In genomic region chr8:3277266-3277665, GRCm38 (mm10) we compare ENCODE assay signal across 9 mouse cellular contexts. TPM values are rescaled to one million over a fixed set of nuclear protein-coding genes. Genes with fewer than 3 reads are reported as not detected.
A peak's percentile ranks its signal among the peaks of the same experiment; 100 is the strongest.
DNase-seq lines count a peak whose midpoint lies in the region; ATAC-seq and TF ChIP-seq lines count a peak whose summit lies in the region.
"Had no signal": no experiment of that assay in that cellular context is flagged by ENCODE, and none has a peak within 500 bp of the region (broad histone marks: within the 10 kb centered on the region; RNA-seq: fewer than 3 reads in every experiment).

No protein-coding gene starts in this region.

- peaks cover 27% of the 10 kb centered on the region for H3K4me1 ChIP-seq in hindbrain, embryonic 10.5 days (replicated peaks)
- H3K4me1 ChIP-seq in limb, embryonic 10.5 days, result peaks cover 24% of the 10 kb centered on the region
- peaks cover 22% of the 10 kb centered on the region for H3K4me1 ChIP-seq in neural tube, embryonic 14.5 days (ENCODE audit: control insufficient read depth, insufficient read depth, low read length)

- H3K27ac ChIP-seq in left cerebral cortex, adult 2 months, result no peak overlapping the region
- H3K27ac ChIP-seq in hindbrain, embryonic 10.5 days, result no peak overlapping the region
- H3K27ac ChIP-seq in limb, embryonic 10.5 days, result no peak overlapping the region
- H3K27ac ChIP-seq in neural tube, embryonic 14.5 days (ENCODE audit: low read depth, low read length), result no peak overlapping the region

- WGBS in hindbrain, embryonic 10.5 days, result 94% methylated on average over 9 of the region's 9 CpGs
- 94% methylated on average over 9 of the region's 9 CpGs for WGBS in limb, embryonic 10.5 days
- WGBS in neural tube, embryonic 14.5 days, result 96% methylated on average over 9 of the region's 9 CpGs

- H3K4me2 ChIP-seq in neural tube, embryonic 14.5 days (ENCODE audit: low read depth, low read length), result peak overlapping the region; percentile 80; the same call in 1 of the 2 replicates

- intact Hi-C loops in left cerebral cortex, adult 2 months (cut with DNase I), result no loop called here
- intact Hi-C loops in left cerebral cortex, postnatal 25 days (cut with DNase I), result no loop called here

- H3K9ac ChIP-seq in neural tube, embryonic 14.5 days (replicated peaks; ENCODE audit: low read depth, low read length), result no peak overlapping the region

- no peak for DNase-seq in left cerebral cortex, adult 2 months (ENCODE audit: extremely low spot score in 1 of 2, low spot score in 2 of 2)
- no peak for DNase-seq in left cerebral cortex, postnatal 25 days (ENCODE audit: low spot score in 2 of 2)
- DNase-seq in hindbrain, embryonic 10.5 days (ENCODE audit: low spot score), result no peak
- no peak for DNase-seq in limb, embryonic 10.5 days (ENCODE audit: low spot score)
- DNase-seq in urinary bladder, postnatal 14 days (ENCODE audit: low spot score), result no peak
- no peak for DNase-seq in right cerebral cortex, adult 2 months (ENCODE audit: low spot score in 2 of 2)
- DNase-seq: adrenal gland, postnatal 25 days; thymus, postnatal 4 days had no signal

- TF ChIP-seq CTCF in left cerebral cortex, adult 2 months (IDR thresholded peaks at IDR 0.05), result no peak

- H3K4me3 ChIP-seq in left cerebral cortex, adult 2 months, result peak overlapping the region; percentile 97; the same call in 1 of the 2 replicates
- peak overlapping the region; percentile 92; the same call in 1 of the 2 replicates for H3K4me3 ChIP-seq in hindbrain, embryonic 10.5 days
- H3K4me3 ChIP-seq in limb, embryonic 10.5 days, result peak overlapping the region; percentile 2; the same call in 1 of the 2 replicates
- no peak overlapping the region for H3K4me3 ChIP-seq in neural tube, embryonic 14.5 days (ENCODE audit: low read depth, low read length)

- ATAC-seq in neural tube, embryonic 14.5 days (ENCODE audit: low read depth), result no peak

- peaks cover 13% of the 10 kb centered on the region; the same call in 1 of the 2 replicates for H3K36me3 ChIP-seq in hindbrain, embryonic 10.5 days
- peaks cover 19% of the 10 kb centered on the region; the same call in 1 of the 2 replicates for H3K36me3 ChIP-seq in limb, embryonic 10.5 days
- no peaks in the 10 kb centered on the region for H3K36me3 ChIP-seq in neural tube, embryonic 14.5 days (ENCODE audit: control insufficient read depth, insufficient read depth, low read length)

- H3K27me3 ChIP-seq in hindbrain, embryonic 10.5 days (ENCODE audit: insufficient read depth, poor library complexity, severe bottlenecking), result 0 out of 2 replicates have a peak, but pooled peaks cover 4% of the 10 kb centered on the region
- H3K27me3 ChIP-seq in limb, embryonic 10.5 days (ENCODE audit: low read depth, poor library complexity, severe bottlenecking), result no peaks in the 10 kb centered on the region
- no peaks in the 10 kb centered on the region for H3K27me3 ChIP-seq in neural tube, embryonic 14.5 days (ENCODE audit: control insufficient read depth, insufficient read depth, low read length)

- H3K9me3 ChIP-seq in hindbrain, embryonic 10.5 days, result peaks cover 6% of the 10 kb centered on the region; the same call in 1 of the 2 replicates
- no peaks in the 10 kb centered on the region for H3K9me3 ChIP-seq in limb, embryonic 10.5 days (replicated peaks)
- H3K9me3 ChIP-seq in neural tube, embryonic 14.5 days (ENCODE audit: control insufficient read depth, low read length), result no peaks in the 10 kb centered on the region

RNA-seq across cellular contexts. Expression of gene Insr, which starts 2.2 kb away (rescaled TPM):
- 10 to 100 TPM; 50.8 to 52.0 TPM for total RNA-seq in left cerebral cortex, adult 2 months (2021)
- total RNA-seq in left cerebral cortex, postnatal 25 days (2021), result 10 to 100 TPM; 43.7 to 47.7 TPM
- polyA plus RNA-seq in hindbrain, embryonic 10.5 days (2016; fragmentation: Nextera tagmentation; extraction: Ambion mirVana), result 28.1 and 30.4 TPM in 2 replicates
- polyA plus RNA-seq in limb, embryonic 10.5 days (2016; fragmentation: Nextera tagmentation; extraction: Ambion mirVana), result 27.5 and 32.6 TPM in 2 replicates
- 56.5 and 67.2 TPM in 2 replicates for polyA plus RNA-seq in neural tube, embryonic 14.5 days (2014; fragmentation: Nextera tagmentation; extraction: Ambion mirVana)
